Mouse (Mus musculus) lung, postnatal 25 days (tissue): ENCODE measurements around the gene Ralgapa2.
"Not testable (repeated sequence)": the region's sequence is repeated elsewhere in the genome, so short reads cannot be mapped to it uniquely, and the experiment has no call there.

Experiments used
- DNase-seq: peaks from one replicate; pipeline ENCODE4 v3.0.0; 2022; ENCODE audit warnings: low spot score

Ralgapa2 gene

GRCm38 (mm10) chr2:146498298-146498697 lies 13.8 kb downstream of the Ralgapa2 start:
- DNase-seq, result no peak

GRCm38 (mm10) chr2:146496995-146497394 lies 15.1 kb downstream of the Ralgapa2 start:
- DNase-seq, result no peak

GRCm38 (mm10) chr2:146495781-146496180 lies 16.4 kb downstream of the Ralgapa2 start:
- DNase-seq, result no peak

- no peak for DNase-seq
Measured at GRCm38 (mm10) chr2:146493354-146493946, 18.7 kb downstream of the Ralgapa2 start.

GRCm38 (mm10) chr2:146491830-146492610 lies 20.1 kb downstream of the Ralgapa2 start:
- no peak for DNase-seq

- peak; percentile 19 for DNase-seq
Measured at GRCm38 (mm10) chr2:146490926-146491325, 21.2 kb downstream of the Ralgapa2 start.

DNA sequence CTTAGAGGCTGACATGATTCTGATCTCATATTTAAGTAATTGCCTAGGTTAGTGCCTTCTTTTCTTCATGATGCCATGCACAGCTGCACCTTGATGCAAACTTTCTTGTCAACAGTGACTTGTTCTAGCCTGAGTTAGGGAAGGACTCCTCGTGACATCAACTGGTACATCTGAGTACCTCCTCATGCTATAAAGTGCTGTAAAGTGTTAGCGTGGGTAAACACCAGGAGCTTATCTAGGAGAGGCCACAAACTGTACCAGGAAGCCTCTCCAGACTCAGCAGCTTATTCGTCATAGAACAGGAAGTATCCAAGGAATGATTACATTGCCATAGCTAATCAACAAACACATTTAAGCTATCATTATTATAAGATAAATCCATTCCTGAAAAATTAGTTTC lies 23.9 kb downstream of the Ralgapa2 start:
- DNase-seq, result peak; percentile 77

GRCm38 (mm10) chr2:146482859-146483258 lies 29.3 kb downstream of the Ralgapa2 start:
- peak; percentile 45 for DNase-seq

GRCm38 (mm10) chr2:146477491-146477890 lies 34.7 kb downstream of the Ralgapa2 start:
- no peak for DNase-seq

DNA sequence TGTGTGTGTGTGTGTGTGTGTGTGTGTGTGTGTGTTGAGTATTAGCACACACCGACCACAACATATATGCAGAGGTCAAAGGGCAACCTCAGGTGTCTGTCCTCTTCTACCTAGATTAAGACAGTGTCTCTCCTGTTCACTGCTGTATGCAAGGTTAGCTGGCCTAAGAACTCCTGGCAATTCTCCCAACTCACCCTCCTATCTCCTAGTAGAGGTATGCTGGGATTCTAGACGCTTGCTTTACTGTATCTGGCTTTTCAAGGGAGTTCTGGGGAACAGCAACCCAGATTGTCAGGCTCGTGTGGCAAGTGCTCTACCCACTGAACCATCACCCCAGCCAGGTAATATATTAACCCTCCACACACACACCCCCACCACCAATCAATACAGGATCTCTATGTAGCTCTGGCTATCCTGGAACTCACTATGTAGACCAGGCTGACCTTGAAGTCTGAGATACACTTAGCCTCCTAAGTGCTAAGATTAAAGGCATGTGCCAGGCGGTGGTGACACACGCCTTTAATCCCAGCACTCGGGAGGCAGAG lies 35.6 kb downstream of the Ralgapa2 start:
- DNase-seq, result no peak

DNA sequence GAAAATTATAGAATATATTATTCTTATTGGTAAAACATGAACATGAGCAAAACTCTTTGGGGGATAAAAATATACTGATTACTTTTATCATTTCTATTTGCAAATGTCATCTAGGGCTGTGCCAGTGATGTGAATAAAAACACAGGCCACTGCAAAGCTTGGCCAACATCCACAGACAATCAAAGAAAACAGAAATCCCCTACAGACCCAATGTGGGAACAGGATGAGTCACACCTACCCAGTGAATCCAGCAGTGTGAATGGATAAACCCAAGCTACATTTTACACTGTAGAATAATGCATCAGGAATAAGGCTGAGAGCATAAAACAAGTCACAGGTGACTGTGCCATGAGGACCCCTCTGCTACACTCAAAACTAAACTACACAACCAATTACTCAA lies 36.1 kb downstream of the Ralgapa2 start:
- DNase-seq, result no peak

DNA sequence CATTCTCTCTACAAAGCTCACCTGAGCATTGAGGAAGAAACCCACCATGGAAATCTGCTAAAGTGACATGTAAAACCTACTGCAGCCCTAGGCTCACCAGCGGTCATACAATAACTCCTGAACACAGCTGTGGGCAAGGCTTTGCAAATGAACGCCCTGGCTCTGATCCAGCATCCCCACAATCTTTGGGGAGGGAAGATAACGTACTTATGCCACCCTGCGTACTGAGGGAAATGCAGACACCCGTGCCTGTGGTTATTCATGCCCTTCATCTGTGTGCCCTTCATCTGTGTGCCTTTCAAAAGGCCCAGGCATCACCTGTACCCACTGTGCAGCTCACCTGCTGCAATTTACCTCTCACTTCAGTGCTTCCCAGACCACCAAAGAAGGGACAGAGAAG lies 41.2 kb downstream of the Ralgapa2 start:
- DNase-seq, result no peak

DNA sequence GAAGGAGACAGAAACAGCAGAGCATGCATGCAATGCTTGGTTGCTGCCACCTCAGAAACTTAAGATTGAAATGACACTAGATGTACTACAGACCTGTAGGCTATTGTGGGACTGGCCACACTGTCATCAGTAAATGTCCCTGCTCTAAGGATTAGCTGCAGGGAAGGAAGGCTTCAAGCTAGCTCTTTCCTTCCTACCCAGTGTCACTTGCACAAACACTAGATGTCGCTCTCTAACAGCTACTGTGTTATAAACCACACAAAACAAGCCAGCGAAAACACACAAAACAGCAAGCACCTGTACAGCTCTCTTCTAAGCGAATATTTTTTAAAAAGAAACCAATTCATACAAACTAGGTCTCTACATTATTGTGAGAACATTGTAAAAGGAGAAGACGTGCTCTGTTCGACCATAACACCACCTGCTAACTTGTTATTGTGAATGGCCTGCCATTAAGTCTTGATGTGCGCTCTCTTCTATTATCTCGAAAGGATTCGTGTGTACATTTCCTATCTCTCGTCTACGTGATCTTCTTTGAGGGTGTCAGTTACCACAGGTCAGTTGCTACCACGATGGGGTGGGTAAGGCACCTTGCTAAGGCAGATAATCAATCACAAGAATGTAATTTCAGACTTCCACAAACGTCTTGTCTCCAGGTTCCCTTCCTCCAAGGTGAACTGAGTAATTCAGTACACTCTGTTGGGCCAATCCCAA lies 42.3 kb downstream of the Ralgapa2 start:
- DNase-seq, result peak; percentile 54

- no peak for DNase-seq
Measured at GRCm38 (mm10) chr2:146468898-146469297, 43.2 kb downstream of the Ralgapa2 start.

GRCm38 (mm10) chr2:146468016-146468415 lies 44.1 kb downstream of the Ralgapa2 start:
- DNase-seq, result no peak

- DNase-seq, result not testable (repeated sequence)
Measured at GRCm38 (mm10) chr2:146466811-146467210, 45.3 kb downstream of the Ralgapa2 start.

GRCm38 (mm10) chr2:146457494-146457893 lies 54.6 kb downstream of the Ralgapa2 start:
- no peak for DNase-seq

DNA sequence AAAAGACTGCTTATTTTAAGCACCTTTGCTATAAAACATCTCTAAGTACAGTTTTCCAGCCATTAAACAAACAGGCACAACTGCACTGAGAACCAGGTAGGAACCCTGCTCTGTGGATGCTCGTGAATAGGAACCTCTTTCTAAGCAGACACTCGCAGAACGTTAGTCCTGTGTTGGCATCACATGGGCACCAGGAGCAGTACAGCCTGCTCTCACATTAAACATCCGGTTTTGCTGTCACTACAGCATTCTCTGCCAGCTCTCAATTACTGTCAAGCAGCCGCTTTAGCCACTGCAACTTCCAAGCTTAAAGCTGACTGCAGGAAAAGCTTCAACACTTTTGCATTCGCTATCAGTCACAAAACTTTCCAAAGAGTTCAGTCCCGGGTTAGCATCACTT lies 55.5 kb downstream of the Ralgapa2 start:
- no peak for DNase-seq

GRCm38 (mm10) chr2:146456062-146456461 lies 56.1 kb downstream of the Ralgapa2 start:
- DNase-seq, result no peak

- DNase-seq, result no peak
Measured at GRCm38 (mm10) chr2:146444009-146444408, 68.1 kb downstream of the Ralgapa2 start.

DNA sequence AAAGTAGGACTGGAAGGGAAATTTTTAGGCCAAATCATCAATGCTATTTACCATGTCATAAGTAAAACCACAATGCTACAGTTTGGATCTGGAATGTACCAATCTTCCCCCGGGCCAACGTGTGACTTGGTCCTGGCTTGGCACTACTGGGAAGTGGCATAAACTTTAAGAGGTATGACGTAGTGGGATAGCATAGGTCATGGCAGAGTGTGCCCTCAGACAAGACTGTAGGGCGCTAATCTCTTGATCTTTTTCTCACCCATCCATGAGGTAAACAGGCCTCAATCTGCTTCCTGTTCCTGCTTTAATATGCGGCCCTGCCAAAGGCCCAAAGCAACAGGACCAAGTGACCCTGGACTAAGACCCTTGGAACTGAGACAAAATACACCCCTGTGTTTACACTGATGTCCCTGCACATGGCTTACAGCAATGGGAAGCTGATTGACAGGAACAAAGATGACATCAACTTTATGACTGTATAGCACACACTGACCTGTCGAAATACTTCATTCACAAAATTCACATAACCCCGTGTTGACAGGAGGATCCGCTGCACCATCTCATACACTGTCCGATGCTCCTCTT lies 68.8 kb downstream of the Ralgapa2 start:
- peak; percentile 29 for DNase-seq

- DNase-seq, result no peak
Measured at GRCm38 (mm10) chr2:146441711-146442110, 70.4 kb downstream of the Ralgapa2 start.
